Mouse (Mus musculus): ENCODE results near the gene Mypn.

The Mypn gene

GRCm38 (mm10) chr10:63192736-63193135, 11.0 kb downstream of the Mypn start:
- DNase-seq: no peak

GRCm38 (mm10) chr10:63192276-63192675, 11.5 kb downstream of the Mypn start:
- DNase-seq: no peak

- DNase-seq: no peak
These were observed 19.3 kb downstream of the Mypn start for GRCm38 (mm10) chr10:63184451-63184850.

- DNase-seq: no peak
These were observed 21.5 kb downstream of the Mypn start for GRCm38 (mm10) chr10:63182177-63182768.

GRCm38 (mm10) chr10:63181166-63181565, 22.6 kb downstream of the Mypn start:
- no peak for DNase-seq

GRCm38 (mm10) chr10:63179524-63179923, 24.2 kb downstream of the Mypn start:
- DNase-seq: no peak

GRCm38 (mm10) chr10:63178318-63178717, 25.4 kb downstream of the Mypn start:
- no peak for DNase-seq

GRCm38 (mm10) chr10:63177286-63178140, 26.2 kb downstream of the Mypn start:
- no peak for DNase-seq

GRCm38 (mm10) chr10:63176471-63176931, 27.3 kb downstream of the Mypn start:
- DNase-seq: no peak

GRCm38 (mm10) chr10:63172089-63172488, 31.7 kb downstream of the Mypn start:
- DNase-seq: no peak

GRCm38 (mm10) chr10:63169503-63169902, 34.2 kb downstream of the Mypn start:
- no peak for DNase-seq

- DNase-seq: no peak
These were observed 35.6 kb downstream of the Mypn start for GRCm38 (mm10) chr10:63168124-63168523.

GRCm38 (mm10) chr10:63167241-63167995, 36.3 kb downstream of the Mypn start:
- no peak for DNase-seq

- no peak for DNase-seq
These were observed 37.9 kb downstream of the Mypn start for GRCm38 (mm10) chr10:63165752-63166412.

GRCm38 (mm10) chr10:63161240-63161639, 42.5 kb downstream of the Mypn start:
- DNase-seq: no peak

- DNase-seq: no peak
These were observed 43.1 kb downstream of the Mypn start for GRCm38 (mm10) chr10:63160671-63161070.

GRCm38 (mm10) chr10:63158191-63158590, 45.6 kb downstream of the Mypn start:
- no peak for DNase-seq

GRCm38 (mm10) chr10:63157491-63157890, 46.3 kb downstream of the Mypn start:
- DNase-seq: no peak

GRCm38 (mm10) chr10:63156919-63157318, 46.8 kb downstream of the Mypn start:
- peak; percentile 83 for DNase-seq

- no peak for DNase-seq
These were observed 47.4 kb downstream of the Mypn start for GRCm38 (mm10) chr10:63156351-63156750.

GRCm38 (mm10) chr10:63155668-63156350, 47.9 kb downstream of the Mypn start:
- DNase-seq: no peak

- DNase-seq: no peak
These were observed 49.0 kb downstream of the Mypn start for GRCm38 (mm10) chr10:63154726-63155125.
